Mouse (Mus musculus) cerebellum, adult 8-10 months (tissue): ENCODE data around the gene Spcs3.
"Not testable (repeated sequence)": the region's sequence is repeated elsewhere in the genome, so short reads cannot be mapped to it uniquely, and the experiment has no call there.

ENCODE experiments used
- DNase-seq: peaks from one replicate; pipeline ENCODE4 v3.0.0; 2022

Spcs3 gene

GRCm38 (mm10) chr8:54529382-54530296 lies at the start of gene Spcs3, which contains the start of gene Asb5:
Gene Spcs3, minus strand, starts transcription at chr8:54529998.
Gene Asb5, plus strand, starts transcription at chr8:54529580.
- DNase-seq = peak; percentile 97

DNA sequence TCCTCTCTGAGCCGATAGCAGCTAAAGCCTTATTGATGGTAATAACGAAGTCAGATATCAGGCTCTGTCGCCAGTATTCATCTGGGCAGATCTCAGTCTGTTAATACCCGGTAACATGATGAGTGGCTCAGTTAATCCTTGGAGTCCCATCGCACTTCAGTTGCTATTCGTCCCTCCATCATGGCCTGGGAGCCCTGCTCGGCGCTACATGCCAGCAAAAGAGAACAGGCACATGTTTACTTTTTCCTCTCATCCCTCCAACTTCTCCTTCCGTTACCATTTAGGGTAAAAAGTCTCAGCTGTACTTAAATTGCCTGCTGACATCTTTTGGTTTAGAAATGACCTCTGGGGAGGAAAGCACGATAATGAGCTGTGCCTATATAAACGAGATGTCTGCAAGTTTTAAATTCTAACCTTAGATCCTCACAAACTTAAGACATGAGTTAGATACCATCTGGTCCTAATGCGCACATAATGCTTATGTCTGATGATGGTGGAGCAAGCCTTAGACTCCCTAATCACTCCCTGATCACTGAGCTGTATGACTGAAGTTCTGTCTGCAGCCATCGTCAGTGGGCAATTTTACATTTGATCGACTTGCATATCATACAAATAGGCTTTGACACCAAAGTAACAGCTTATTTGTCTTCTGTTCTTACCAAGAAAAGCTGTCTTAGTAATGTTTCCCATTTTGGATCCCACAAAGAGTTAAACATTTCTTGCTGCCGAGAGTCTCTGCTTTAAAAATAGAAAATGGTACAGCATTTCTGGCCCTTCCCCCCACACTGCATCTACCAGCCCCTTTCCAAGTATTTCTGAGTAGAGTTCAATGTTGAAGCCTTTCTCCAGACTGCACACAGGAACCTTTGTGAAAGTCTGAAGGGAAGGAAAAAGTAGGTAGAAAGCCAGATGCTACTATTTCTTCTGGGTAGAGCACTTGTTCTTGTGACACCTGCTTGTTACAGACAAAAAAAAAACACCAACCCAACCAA lies 41.1 kb upstream of the Spcs3 start:
- DNase-seq = no peak

GRCm38 (mm10) chr8:54567168-54567567 lies 37.4 kb upstream of the Spcs3 start:
- no peak for DNase-seq

- no peak for DNase-seq
These were observed 35.9 kb upstream of the Spcs3 start for GRCm38 (mm10) chr8:54565603-54566260.

- no peak for DNase-seq
These were observed 35.4 kb upstream of the Spcs3 start for GRCm38 (mm10) chr8:54565181-54565580.

DNA sequence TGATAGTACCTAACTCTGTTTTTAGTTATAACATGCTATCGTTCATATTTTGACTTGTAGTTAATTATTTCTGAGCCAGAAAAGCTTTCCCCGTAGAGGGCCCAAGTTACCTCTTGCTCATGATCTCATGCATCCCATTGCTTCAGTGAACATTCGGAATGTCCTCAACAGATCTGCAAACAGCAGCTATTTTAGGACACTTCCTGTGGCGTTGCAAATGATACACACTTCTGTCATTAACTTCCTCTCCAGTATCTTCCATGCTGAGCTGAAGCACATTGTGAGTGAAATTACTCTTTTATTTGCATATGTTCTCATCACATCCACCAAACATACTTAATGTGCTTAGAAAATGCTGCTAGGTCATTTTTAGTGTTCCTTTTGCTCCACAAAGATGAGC lies 32.3 kb upstream of the Spcs3 start:
- DNase-seq = no peak

DNA sequence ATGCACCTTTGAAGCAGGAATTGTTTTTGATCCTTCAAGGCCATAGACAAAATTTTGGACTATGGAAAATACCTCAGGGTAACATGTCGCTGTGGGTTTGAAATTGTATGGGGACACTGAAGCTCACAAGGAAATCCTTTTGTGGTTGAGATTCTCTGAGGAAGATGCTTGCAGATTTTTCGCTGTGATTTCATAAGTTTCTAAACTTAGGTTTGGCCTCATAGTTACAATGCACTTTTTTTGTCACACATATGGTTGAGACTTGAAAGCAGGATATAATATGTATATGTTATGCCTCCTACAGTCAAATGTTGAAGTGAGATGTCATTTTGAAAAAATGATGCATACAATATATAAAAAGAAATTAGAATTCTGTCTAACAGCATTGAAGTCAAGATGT lies 25.1 kb upstream of the Spcs3 start:
- DNase-seq = no peak

DNA sequence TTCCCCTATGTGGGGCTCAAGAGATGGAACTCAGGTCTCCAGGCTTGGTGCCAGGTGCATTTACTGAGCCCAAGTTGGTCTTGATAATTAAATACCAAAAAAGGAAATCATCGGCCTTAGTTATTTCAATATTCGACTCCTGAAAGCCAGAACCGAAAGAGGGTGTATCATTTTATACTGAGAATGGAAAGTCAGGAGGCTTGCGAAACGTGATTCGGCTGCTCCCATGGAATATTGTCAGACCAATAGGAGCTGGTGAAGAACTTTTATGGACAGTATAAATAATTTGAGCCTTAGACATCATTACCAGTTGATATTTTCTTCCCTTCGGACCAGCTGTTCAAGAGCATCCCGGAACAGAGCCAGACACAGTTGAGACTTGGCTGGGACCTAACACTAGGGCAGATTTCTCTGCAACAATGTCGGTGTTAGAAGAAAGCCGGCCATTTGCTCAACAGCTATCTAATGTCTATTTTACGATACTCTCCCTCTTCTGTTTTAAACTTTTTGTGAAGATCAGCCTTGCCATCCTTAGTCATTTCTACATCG lies 20.3 kb upstream of the Spcs3 start:
- no peak for DNase-seq

GRCm38 (mm10) chr8:54548383-54548782 lies 18.6 kb upstream of the Spcs3 start:
- DNase-seq = no peak

GRCm38 (mm10) chr8:54541331-54541730 lies 11.5 kb upstream of the Spcs3 start:
- no peak for DNase-seq

- no peak for DNase-seq
These were observed 7.5 kb upstream of the Spcs3 start for GRCm38 (mm10) chr8:54537285-54537684.

DNA sequence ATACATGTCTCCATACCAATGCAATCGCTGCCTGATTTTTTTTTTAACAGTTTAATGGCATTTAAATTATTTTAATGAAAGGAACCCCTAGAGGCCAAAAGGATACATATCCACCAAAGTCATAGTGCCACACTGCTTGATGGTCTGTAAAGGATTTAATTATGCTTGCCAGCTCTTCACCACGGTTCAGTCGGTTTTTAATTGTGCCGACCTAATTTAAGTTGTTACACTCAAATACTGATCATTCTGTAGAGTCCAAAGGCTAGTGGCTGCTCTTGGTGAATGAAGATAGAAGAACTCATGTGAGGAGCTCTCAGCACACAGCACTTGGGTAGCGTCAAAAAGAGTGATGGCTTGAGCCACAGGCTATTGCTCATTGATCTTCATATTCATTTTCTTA lies 5.4 kb upstream of the Spcs3 start:
- DNase-seq = no peak

DNA sequence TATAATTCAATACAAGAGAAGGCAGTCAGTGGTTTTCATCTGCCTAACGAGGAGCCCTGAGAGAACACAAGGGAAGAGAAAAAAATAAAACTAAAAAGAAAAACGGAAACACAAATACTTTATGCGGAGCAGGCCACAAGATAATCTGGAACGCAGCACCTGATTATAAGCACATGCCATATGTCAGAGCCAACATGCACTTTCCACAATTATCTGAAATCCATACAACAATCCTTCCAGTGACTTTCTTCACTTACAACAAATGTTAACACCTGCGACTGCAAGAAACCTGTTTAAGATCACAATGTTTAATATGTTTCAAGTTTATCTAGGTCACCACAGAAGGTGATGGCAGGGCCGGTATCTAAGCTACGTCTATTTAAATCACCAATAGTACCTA lies 1.2 kb downstream of the Spcs3 start:
- DNase-seq = no peak

DNA sequence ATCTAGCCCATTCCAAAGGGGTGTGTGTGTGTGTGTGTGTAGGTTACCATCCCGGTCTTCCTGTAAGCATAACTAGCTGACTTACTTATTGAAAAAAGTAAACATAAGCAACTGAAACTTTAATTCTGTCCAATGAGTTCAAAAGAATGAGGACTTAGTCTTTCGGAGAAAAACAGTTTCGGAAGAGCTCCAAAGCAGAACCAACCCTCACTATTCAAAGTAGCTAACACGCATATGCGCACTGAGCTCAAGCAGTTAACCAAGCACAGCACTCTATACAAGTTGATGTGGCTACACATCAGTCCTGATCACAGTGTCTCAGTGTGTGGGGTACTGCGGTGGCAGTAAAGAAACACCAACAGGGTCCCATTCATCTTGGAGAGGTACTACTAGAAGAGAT lies 3.1 kb downstream of the Spcs3 start:
- no peak for DNase-seq

GRCm38 (mm10) chr8:54525606-54526005 lies 4.2 kb downstream of the Spcs3 start:
- DNase-seq = no peak

GRCm38 (mm10) chr8:54520516-54520915 lies 9.3 kb downstream of the Spcs3 start:
- DNase-seq = no peak

DNA sequence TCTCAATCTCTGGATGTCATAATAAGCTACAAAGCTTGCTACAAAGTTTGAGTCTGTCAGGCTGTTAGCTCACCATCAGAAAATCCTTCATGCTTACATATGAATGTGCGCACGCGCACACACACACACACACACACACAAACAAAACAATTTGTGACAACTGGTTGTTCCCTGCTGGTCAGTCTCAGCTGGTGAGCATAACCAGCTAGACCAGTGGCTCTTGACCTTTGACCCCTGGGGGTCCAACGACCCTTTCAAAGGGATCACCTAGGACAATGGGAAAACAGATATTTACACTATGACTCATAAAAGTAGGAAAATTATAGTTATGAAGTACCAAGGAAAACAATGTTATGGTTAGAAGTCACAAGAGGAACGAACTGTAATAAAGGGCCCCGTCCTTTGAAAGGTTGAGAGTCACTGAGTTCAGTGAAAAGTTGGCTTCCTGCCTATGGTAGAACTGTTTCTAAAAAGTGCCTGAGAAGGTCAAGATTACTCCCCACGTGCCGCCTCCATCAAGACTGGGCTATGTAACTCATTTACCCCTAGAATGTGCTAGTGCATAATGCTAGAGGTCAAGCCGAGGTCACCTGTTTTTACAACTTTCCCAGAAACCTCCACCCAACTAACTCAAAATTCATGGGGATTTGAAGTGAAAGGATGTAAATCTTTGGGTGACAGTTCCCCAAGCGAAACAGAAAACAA lies 10.9 kb downstream of the Spcs3 start:
- no peak for DNase-seq

- not testable (repeated sequence) for DNase-seq
These were observed 17.6 kb downstream of the Spcs3 start for GRCm38 (mm10) chr8:54512200-54512599.

DNA sequence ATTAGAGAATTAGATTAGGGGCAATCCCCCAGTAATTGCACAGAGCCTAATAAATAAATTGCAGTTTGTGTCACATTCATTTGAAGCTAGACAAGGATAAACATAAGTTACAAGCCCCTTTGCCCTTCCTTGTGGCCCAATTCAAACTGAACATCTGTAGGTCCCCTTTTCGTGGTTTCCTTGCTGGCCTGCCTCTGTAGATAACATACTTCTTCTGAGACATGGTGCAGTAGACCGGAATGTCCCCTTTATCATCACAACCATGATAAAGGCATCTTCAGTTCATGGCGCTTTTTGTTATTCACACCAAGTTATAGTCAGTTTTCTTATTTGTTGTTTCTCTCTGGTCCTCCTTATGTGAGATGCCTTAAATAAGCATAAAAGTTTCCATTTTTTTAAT lies 18.0 kb downstream of the Spcs3 start:
- no peak for DNase-seq

GRCm38 (mm10) chr8:54509221-54509721 lies 20.5 kb downstream of the Spcs3 start:
- no peak for DNase-seq

- DNase-seq = no peak
These were observed 21.0 kb downstream of the Spcs3 start for GRCm38 (mm10) chr8:54508814-54509213.

DNA sequence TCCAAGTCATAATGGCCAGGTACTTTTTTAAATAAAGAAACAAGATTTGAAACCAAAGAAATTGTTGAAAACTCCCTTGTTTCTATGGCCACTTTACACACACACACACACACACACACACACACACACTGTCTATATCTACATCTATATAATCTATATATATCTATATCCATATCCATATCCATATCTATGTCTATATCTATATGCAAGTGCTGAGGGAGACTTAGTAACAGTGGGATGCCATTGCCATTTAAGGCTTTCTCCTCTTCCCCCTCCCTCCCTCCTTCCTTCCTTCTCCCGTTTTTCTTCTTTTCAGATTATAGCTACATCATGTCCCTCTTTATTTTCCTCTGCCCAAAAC lies 21.7 kb downstream of the Spcs3 start:
- no peak for DNase-seq
